Mouse (Mus musculus): ENCODE data around the gene Pnrc1.

GRCm38 (mm10) chr4:33290878-33291277 is 915 bp upstream of the Pnrc1 start:
- TF ChIP-seq MAX (IDR thresholded peaks at IDR 0.05; ENCODE audit: low read depth) (no peak), USF1 (IDR thresholded peaks at IDR 0.05; ENCODE audit: low read depth) (no peak), POLR2A (IDR thresholded peaks at IDR 0.05; ENCODE audit: insufficient read length, low read depth) (no peak), REST (IDR thresholded peaks at IDR 0.05; ENCODE audit: insufficient read depth, insufficient read length) (no peak), CEBPB (IDR thresholded peaks at IDR 0.05; ENCODE audit: insufficient read depth, poor library complexity, severe bottlenecking) (no peak)
